Mouse (Mus musculus) gastrocnemius, postnatal 10 days (tissue): ENCODE measurements around the gene Isyna1. TPM values are rescaled to one million over a fixed set of nuclear protein-coding genes. Genes with fewer than 3 reads are reported as not detected.
A peak's percentile ranks its signal among the peaks of the same experiment; 100 is the strongest.

ENCODE experiments used
- DNase-seq: peaks from one replicate; pipeline ENCODE4 v3.0.0; 2021; ENCODE audit warnings: mixed read lengths
- total RNA-seq, 2 experiments: library from RNA; stranded (reverse); gene quantifications; 2 replicates each; pipeline ENCODE4 v1.2.3; 2021

The Isyna1 gene
- total RNA-seq, 2 experiments from 2014 or later, result 30.0 to 31.6 TPM

DNA sequence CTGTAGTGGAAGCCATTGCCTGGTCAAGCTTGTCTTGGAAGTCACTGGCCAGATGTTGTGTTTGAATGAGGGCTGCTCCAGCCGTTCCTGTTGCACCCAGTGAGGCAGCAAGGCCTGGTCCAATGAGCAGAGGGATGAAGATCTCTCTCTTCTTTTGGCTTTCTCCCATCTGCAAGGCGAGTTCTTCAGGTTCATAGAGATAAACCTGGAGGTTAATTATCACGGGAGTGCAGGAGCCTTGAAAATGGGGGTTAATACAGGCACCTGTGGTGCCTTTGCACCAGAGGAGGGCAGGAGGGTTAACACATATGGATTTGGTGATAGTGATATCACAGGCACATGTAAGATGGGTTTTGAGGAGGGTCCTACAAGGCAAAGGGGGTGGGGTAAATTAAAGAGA is 28.0 kb downstream of the Isyna1 start:
- DNase-seq, result no peak

GRCm38 (mm10) chr8:70625104-70625503 is 30.9 kb downstream of the Isyna1 start:
- DNase-seq, result peak; percentile 72

DNA sequence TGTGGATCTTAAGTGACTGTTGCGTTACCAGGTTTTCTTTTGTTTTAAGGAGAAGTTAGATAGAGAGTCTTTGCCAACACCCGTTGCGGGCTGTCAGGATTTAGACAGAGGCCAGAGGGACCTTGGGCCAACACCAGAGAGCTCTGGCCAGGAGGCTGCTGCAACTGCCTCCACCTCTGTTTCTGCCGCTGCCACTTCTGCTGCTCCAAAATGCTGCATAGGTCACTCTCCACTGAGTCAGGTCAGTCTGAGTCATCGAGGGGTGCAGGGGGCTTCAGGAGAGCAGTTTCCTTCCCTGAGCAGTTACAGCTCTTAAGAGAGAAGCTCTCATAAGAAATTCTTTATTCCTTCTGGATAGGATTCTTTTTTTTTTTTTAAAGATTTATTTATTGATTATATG is 32.9 kb downstream of the Isyna1 start:
- DNase-seq, result no peak

DNA sequence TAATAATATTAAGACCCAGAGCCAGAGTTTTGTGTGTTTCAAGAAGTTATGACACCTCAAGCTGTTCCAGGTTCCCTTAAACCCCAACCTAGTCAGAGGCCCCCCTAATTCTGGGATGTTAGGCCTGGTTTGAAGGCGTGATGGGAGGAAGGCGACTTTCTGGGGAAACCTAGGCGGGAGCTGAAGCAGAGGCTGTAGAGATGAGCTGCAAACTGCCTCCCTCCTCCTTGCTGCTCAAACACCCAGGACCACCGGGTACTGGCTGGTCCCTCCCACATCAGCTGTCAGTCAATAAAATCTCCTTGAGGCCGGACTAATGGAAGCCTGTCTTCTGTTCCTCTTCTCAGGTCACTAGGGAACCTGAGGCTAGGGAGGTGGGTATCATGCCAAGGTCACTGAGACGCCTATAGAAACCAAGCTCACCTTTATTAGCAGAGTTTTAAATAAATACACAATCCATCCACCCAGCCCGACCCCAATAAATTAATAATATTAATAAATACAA is 34.9 kb downstream of the Isyna1 start:
- no peak for DNase-seq

DNA sequence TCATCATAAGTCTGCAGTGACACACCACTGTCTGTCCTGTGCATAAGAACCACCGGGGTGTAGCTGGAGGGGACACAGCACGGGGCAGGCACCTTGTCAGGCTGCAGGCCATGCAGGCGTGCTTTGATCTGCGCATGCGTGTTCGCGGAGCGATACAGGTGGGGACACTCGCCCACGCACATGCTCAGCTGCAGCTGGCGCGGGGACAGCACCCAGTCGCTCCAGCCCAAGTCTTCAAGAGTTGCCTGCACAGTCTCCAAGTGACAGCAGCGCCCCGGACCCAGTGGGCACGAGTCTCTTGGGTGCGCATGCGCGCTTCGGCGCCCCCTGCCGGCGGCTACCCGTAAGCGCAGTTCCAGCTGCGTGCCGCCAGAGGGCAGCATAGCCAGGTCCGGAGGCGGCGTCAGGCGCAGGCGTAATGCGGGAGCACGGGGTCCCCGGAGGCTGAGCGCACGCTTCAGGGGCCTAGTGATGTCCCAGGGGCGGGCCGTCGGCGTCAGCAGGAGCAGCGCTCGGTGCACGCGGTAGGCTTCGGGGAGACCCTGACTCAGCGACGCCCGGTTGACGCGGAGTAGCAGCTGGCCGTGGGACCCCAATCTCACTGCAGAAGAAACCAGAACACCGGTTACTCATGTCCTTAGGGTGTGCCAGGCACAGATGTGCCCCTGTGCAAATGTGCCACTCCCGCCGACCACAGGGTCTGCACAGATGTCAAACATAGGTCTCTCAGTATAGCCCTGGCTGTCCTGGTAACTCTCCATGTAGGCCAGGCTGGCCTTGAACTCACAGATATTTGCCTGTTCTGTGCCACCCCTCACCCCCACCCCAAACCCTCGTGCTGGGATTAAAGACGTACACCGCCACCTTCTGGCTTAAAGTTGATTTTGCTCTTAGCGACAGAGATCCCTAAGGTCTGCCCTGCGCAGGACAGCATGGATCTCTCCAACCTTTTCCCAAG is 35.7 kb downstream of the Isyna1 start:
- peak; percentile 84 for DNase-seq

DNA sequence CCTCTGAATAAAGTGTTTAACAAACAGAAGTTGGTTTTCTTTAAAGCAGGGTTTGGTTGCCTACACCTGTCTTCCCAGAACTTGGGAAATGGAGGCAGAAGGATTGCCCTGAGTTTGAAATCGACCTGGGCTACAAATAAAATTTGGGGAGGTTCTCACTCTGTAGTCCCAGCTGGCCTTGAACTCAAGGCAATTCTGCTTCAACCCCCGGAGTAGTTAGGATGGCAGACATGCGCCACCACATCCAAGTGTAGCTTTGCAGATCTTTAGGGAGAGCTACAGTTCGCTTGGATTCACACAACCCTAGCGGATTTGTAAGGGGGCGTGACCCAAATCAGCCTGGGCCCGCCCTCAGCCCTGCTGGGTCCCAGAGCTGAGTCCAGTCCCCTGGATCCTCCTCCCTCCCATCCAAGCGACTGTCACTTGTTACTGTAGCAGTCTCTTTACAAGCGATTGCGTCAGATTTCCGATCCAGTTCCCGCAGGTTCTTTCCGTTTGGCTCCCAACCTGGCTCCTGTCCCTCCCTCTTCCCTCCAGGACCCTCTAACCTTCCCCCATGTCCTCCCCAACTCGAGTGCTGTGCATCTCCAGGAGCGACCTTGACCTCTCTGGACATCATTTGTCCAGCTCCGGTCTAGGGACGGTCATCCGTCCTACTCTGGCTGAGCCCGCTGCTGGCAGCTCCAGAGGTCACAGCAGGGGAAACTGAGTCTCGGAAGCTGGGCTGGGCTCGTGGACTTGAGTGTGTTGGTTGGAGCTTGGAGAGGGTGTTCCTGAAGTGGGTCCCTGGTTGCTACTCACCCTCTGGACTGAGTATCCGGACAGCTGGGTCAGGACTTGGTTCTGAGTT is 36.6 kb downstream of the Isyna1 start:
- DNase-seq, result peak; percentile 55

- DNase-seq, result no peak
These were observed 37.3 kb downstream of the Isyna1 start for GRCm38 (mm10) chr8:70631436-70631835.

- no peak for DNase-seq
These were observed 38.2 kb downstream of the Isyna1 start, which contains the start of gene Gdf15 for GRCm38 (mm10) chr8:70632346-70632892. Gdf15 (minus strand) TSS chr8:70632456.

DNA sequence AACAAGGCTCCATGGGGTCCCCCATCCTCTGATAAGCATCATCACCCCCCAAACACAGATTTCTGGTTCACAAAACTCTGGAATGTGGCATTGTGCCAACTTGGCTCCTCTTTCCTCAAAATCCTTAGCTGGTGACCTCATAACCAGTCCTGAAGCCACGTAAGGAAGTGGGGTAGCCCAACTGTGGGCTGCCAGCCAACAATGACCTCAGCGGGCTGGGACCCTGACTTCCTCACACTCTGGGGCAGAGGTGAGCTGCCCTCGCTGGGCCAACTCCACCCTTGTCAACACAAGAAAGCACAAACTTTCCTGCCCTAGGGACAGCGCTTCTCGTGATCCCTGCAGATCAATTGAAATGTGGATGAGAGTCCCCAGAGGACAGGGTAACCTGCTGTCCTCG is 39.9 kb downstream of the Isyna1 start:
- DNase-seq, result peak; percentile 68

- DNase-seq, result no peak
These were observed 41.4 kb downstream of the Isyna1 start for GRCm38 (mm10) chr8:70635527-70635926.

GRCm38 (mm10) chr8:70636838-70637237 is 42.7 kb downstream of the Isyna1 start:
- no peak for DNase-seq

GRCm38 (mm10) chr8:70638752-70639151 is 44.6 kb downstream of the Isyna1 start:
- DNase-seq, result no peak

DNA sequence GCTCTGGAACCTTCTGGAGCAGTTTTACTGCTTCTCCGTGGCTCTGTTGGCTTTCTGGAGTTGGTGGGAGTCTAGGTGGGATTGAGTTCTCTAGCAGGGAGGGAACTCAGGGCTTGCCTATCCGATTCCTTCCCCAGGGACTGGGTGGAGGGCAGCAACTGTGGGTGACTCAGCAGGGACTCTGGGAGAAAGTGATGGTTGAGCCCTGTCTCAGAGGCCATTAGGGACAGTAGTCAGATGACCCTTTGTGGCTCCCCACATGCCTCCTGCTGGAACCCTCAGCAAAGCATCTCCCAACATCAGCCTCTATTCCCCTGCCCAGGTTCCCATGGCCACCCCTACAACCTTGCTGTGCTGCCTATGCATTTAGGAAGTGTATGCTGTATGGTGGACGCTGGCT is 48.8 kb downstream of the Isyna1 start:
- no peak for DNase-seq

DNA sequence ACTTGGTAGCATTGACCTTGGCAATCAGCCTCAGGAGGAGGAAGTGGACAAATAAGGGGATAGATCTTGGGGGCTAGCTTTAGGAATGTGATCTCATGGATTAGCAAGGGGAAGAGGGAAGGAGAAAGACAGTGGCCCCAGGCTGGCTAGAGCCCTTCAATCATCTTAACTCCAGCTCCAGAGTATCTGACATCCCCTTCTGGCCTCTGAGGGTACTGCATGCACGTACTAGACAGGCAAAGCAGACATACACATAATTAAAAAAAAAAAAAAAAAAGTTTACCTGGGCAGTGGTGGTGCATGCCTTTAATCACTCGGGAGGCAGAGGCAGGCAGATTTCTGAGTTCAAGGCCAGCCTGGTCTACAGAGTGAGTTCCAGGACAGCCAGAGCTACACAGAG is 49.9 kb downstream of the Isyna1 start:
- DNase-seq, result no peak

DNA sequence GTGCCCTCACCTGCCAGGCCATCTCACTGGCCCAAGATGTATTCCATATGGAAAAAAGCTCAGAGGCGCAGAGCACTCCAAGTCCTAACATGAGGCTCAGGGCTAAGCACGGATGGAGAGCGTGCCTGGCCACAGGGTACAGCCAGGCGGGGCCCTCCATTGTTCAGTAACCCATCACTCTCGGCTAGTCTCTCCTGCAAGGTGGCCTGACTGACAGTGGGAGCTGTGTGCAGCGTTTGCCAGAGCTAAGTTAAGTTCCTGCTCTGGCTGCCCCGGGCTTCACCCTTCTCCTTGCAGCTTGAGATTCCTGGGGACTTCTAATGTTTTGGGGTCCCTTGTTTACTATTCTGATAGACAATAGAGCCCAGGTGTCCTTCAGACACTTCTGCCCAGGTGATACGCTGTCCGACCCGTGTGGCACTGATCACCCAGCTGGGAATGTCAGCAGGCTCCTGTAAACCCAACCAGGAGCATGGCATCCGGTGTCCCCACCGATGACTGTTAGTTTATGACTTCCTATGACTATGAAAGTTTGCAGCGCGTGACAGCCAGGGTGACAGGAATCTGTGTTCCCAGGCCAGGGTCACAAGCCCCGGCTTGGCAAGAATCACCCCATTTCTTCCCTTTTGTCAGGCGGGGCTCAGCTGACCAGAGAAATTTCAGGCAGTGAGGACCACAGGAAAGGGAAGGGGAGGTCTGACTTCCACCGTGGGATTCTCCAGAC is 51.5 kb downstream of the Isyna1 start:
- no peak for DNase-seq

DNA sequence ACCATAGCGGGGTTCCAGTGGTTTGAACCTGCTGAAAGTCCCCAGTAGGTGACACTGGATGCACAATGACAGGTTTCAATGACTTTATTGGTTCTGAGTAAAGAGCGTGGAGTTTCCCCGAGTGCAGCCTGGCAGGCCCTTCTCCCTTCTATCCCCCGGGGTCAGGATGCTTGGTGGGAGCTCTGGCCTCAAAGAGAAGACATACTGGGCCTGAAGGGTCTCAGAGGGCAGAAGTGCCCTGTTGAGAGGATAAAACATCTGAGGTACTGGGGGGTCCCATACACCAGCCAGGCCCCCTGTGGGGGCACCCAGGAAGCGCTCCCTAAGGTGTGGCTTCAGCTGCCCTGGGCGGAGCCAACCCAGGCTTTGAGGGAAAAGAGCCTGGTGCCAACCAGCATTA is 52.2 kb downstream of the Isyna1 start:
- DNase-seq, result no peak

DNA sequence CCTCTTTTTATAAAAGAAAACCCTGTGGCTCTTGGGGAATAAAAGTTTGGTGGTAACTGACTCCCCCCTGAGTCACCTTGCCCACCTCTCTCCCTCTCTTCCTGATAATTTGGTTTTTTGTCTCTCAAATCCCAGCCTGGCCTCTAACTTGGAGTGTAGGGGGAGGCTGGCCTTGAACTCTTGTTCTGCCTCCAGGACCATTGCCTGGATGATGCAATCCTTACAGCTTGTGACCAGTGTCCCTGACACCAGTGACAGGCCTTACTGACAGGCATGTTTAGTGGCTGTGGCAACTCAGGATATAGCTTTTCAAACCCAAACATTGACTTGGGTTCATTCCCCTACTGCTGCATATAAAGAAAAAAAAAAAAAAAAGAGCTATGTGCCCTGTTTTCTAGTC is 52.6 kb downstream of the Isyna1 start:
- DNase-seq, result no peak
